Mouse (Mus musculus) adrenal gland, adult (tissue): Measurements from ENCODE around the gene Oprd1.

Experiments
- DNase-seq, 2 experiments: peaks; one replicate each; pipeline ENCODE4 v3.0.0; 2022 to 2023; ENCODE audit warnings: low spot score in 1 of 2; ENCODE audit not compliant: inconsistent age in 2 of 2

Oprd1 gene

GRCm38 (mm10) chr4:132144080-132144841 is at the start of gene Oprd1:
Gene Oprd1 (minus strand): TSS chr4:132144486.
- DNase-seq = peak in 1 of 2 experiments; percentile 37

GRCm38 (mm10) chr4:132187826-132188401 is 43.6 kb upstream of the Oprd1 start:
- DNase-seq = no peak

GRCm38 (mm10) chr4:132183162-132183561 is 38.9 kb upstream of the Oprd1 start:
- no peak for DNase-seq

GRCm38 (mm10) chr4:132181721-132182658 is 37.7 kb upstream of the Oprd1 start:
- DNase-seq = no peak

- DNase-seq = peak; percentile 35 to 70
These were observed 36.4 kb upstream of the Oprd1 start for GRCm38 (mm10) chr4:132180710-132181109.

GRCm38 (mm10) chr4:132178630-132179059 is 34.4 kb upstream of the Oprd1 start:
- DNase-seq = peak; percentile 33 to 87

- no peak for DNase-seq
These were observed 32.2 kb upstream of the Oprd1 start for GRCm38 (mm10) chr4:132176474-132176873.

- no peak for DNase-seq
These were observed 26.6 kb upstream of the Oprd1 start for GRCm38 (mm10) chr4:132170891-132171290.

GRCm38 (mm10) chr4:132169761-132170160 is 25.5 kb upstream of the Oprd1 start:
- DNase-seq = no peak

GRCm38 (mm10) chr4:132169271-132169670 is 25.0 kb upstream of the Oprd1 start:
- no peak for DNase-seq

GRCm38 (mm10) chr4:132167436-132167835 is 23.1 kb upstream of the Oprd1 start:
- no peak for DNase-seq

GRCm38 (mm10) chr4:132166350-132167290 is 22.3 kb upstream of the Oprd1 start:
- DNase-seq = no peak

GRCm38 (mm10) chr4:132165691-132166090 is 21.4 kb upstream of the Oprd1 start:
- no peak for DNase-seq

GRCm38 (mm10) chr4:132156941-132157622 is 12.8 kb upstream of the Oprd1 start:
- no peak for DNase-seq

- DNase-seq = no peak
These were observed 10.8 kb upstream of the Oprd1 start for GRCm38 (mm10) chr4:132154877-132155670.

- no peak for DNase-seq
These were observed 7.4 kb upstream of the Oprd1 start for GRCm38 (mm10) chr4:132151673-132152072.

GRCm38 (mm10) chr4:132146201-132146600 is 1.9 kb upstream of the Oprd1 start:
- DNase-seq = no peak

- DNase-seq = no peak
These were observed 806 bp upstream of the Oprd1 start for GRCm38 (mm10) chr4:132145092-132145491.

- DNase-seq = no peak
These were observed 5.6 kb downstream of the Oprd1 start for GRCm38 (mm10) chr4:132138640-132139039.
